ENCODE assay signal across 9 mouse cellular contexts in genomic region chr12:70231294-70231693, GRCm38 (mm10). TPM values are rescaled to one million over a fixed set of nuclear protein-coding genes. Genes with fewer than 3 reads are reported as not detected.
DNase-seq lines count a peak whose midpoint lies in the region; ATAC-seq and TF ChIP-seq lines count a peak whose summit lies in the region.
"Had no signal": no experiment of that assay in that cellular context is flagged by ENCODE, and none has a peak within 500 bp of the region (broad histone marks: within the 10 kb centered on the region; RNA-seq: fewer than 3 reads in every experiment).

Gene Pygl, minus strand, starts transcription at chr12:70231488.

- no peak within 1 kb of the TSS for H3K4me2 ChIP-seq in heart, postnatal 0 days (ENCODE audit: low read depth, low read length)
- peak within 1 kb of the TSS; percentile 31; the same call in 1 of the 2 replicates for H3K4me2 ChIP-seq in lung, embryonic 14.5 days

- TF ChIP-seq CTCF in heart, postnatal 0 days (IDR thresholded peaks at IDR 0.05; ENCODE audit: low read depth): no peak
- TF ChIP-seq CTCF in MEL (IDR thresholded peaks at IDR 0.05 in 2 of 3, conservative IDR thresholded peaks at IDR 0.05 in 1 of 3; ENCODE audit: control insufficient read depth in 1 of 3, insufficient read depth in 1 of 3, low read depth in 2 of 3, low read length in 3 of 3, poor library complexity in 1 of 3, severe bottlenecking in 1 of 3): no peak
- no peak for TF ChIP-seq CTCF in lung, embryonic 14.5 days (IDR thresholded peaks at IDR 0.05; ENCODE audit: low read depth)

- H3K79me2 ChIP-seq in MEL (ENCODE audit: control insufficient read depth, insufficient read depth, low read length, poor library complexity): no peaks in the 10 kb centered on the region; the same call in 1 of the 2 replicates

- H3K27ac ChIP-seq in heart, postnatal 0 days (ENCODE audit: low read depth): no peak within 1 kb of the TSS
- H3K27ac ChIP-seq in MEL (ENCODE audit: control insufficient read depth, low read depth, low read length): peak within 1 kb of the TSS; percentile 95
- peak within 1 kb of the TSS; percentile 72 for H3K27ac ChIP-seq in lung, embryonic 14.5 days (ENCODE audit: low read depth)

- no peak for DNase-seq in heart, postnatal 0 days (ENCODE audit: low spot score)
- no peak for DNase-seq in heart, adult 11 months
- DNase-seq in MEL (ENCODE audit: low read depth, low spot score): peak; percentile 32
- peak; percentile 55 for DNase-seq in lung, embryonic 14.5 days
- DNase-seq in cerebellum, adult 9-11 months: no peak
- no peak for DNase-seq in cerebellum, postnatal 10 days
- DNase-seq in spleen, postnatal 10 days (ENCODE audit: low spot score in 2 of 2): no peak
- DNase-seq: right cerebral cortex, adult 18-20 months had no signal

- TF ChIP-seq RAD21 in MEL (IDR thresholded peaks at IDR 0.05; ENCODE audit: low read depth, low read length): no peak

- no peak for TF ChIP-seq POLR2A in MEL (IDR thresholded peaks at IDR 0.05; ENCODE audit: control insufficient read depth in 1 of 2, insufficient read depth in 1 of 2, low read depth in 1 of 2, low read length in 2 of 2, poor library complexity in 1 of 2)

- ATAC-seq in heart, postnatal 0 days (ENCODE audit: insufficient read depth, low read depth): no peak
- ATAC-seq in common myeloid progenitor, adult 5-6 weeks (replicated peaks; ENCODE audit: low read depth, poor library complexity, severe bottlenecking): no peak
- ATAC-seq in lung, embryonic 14.5 days (ENCODE audit: insufficient read depth): 0 out of 2 replicates have a peak, but pooled peaks have one; percentile 11

- H3K4me3 ChIP-seq in heart, postnatal 0 days (ENCODE audit: low read depth, low read length): no peak within 1 kb of the TSS
- H3K4me3 ChIP-seq in MEL (ENCODE audit: control insufficient read depth in 1 of 2, insufficient read depth in 1 of 2, low read depth in 2 of 2, low read length in 2 of 2): peak within 1 kb of the TSS; percentile 49 to 51
- H3K4me3 ChIP-seq in lung, embryonic 14.5 days (ENCODE audit: low read depth, low read length): no peak within 1 kb of the TSS

- TF ChIP-seq EP300 in heart, postnatal 0 days (IDR thresholded peaks at IDR 0.05; ENCODE audit: low read depth): no peak
- TF ChIP-seq EP300 in MEL (IDR thresholded peaks at IDR 0.05; ENCODE audit: low read depth in 1 of 2, low read length in 2 of 2): no peak

- no peaks in the 10 kb centered on the region for H3K27me3 ChIP-seq in heart, postnatal 0 days (ENCODE audit: control insufficient read depth, insufficient read depth, low read length)
- H3K27me3 ChIP-seq in MEL (ENCODE audit: control insufficient read depth in 1 of 2, insufficient read depth in 2 of 2, low read length in 2 of 2): no peaks in the 10 kb centered on the region
- H3K27me3 ChIP-seq in lung, embryonic 14.5 days (ENCODE audit: insufficient read depth, low read length): no peaks in the 10 kb centered on the region

- H3K4me1 ChIP-seq in heart, postnatal 0 days (ENCODE audit: control insufficient read depth, insufficient read depth): peaks cover 28% of the 10 kb centered on the region
- peaks cover 16 to 43% of the 10 kb centered on the region in 2 experiments for H3K4me1 ChIP-seq in MEL (ENCODE audit: control insufficient read depth in 1 of 2, insufficient read depth in 2 of 2, low read length in 2 of 2)
- peaks cover 4% of the 10 kb centered on the region; the same call in 1 of the 2 replicates for H3K4me1 ChIP-seq in lung, embryonic 14.5 days (ENCODE audit: insufficient read depth)

- no peaks in the 10 kb centered on the region for H3K36me3 ChIP-seq in heart, postnatal 0 days (replicated peaks; ENCODE audit: control insufficient read depth, insufficient read depth, low read length)
- H3K36me3 ChIP-seq in MEL (ENCODE audit: control insufficient read depth in 1 of 2, insufficient read depth in 2 of 2, low read length in 2 of 2): peaks cover 0 to 31% of the 10 kb centered on the region in 2 experiments; a peak in 2 of 4 replicates
- H3K36me3 ChIP-seq in lung, embryonic 14.5 days (ENCODE audit: insufficient read depth): no peaks in the 10 kb centered on the region

- 64% methylated on average over 2 of the region's 2 CpGs for WGBS in heart, postnatal 0 days
- 60% methylated on average over 2 of the region's 2 CpGs for WGBS in lung, embryonic 14.5 days

- no peaks in the 10 kb centered on the region for H3K9me3 ChIP-seq in heart, postnatal 0 days (replicated peaks; ENCODE audit: control insufficient read depth, low read length)
- H3K9me3 ChIP-seq in MEL (replicated peaks; ENCODE audit: insufficient read depth, low read length): no peaks in the 10 kb centered on the region
- no peaks in the 10 kb centered on the region for H3K9me3 ChIP-seq in lung, embryonic 14.5 days (ENCODE audit: low read depth, low read length)

- H3K9ac ChIP-seq in heart, postnatal 0 days (replicated peaks; ENCODE audit: low read depth, low read length): no peak within 1 kb of the TSS
- peak within 1 kb of the TSS; percentile 66 for H3K9ac ChIP-seq in MEL (ENCODE audit: control insufficient read depth, low read depth, low read length, poor library complexity, severe bottlenecking)
- H3K9ac ChIP-seq in lung, embryonic 14.5 days: no peak within 1 kb of the TSS

TF ChIP-seq in MEL, 35 proteins besides CTCF, POLR2A, EP300 and RAD21:
- TF ChIP-seq MEF2A (IDR thresholded peaks at IDR 0.05; ENCODE audit: extremely low read depth, insufficient replicate concordance, low read depth, low read length, poor library complexity, severe bottlenecking) (no peak), E2F4 (IDR thresholded peaks at IDR 0.05; ENCODE audit: borderline replicate concordance, low read depth, low read length) (no peak), NRF1 (IDR thresholded peaks at IDR 0.05; ENCODE audit: insufficient read depth, low read depth, low read length, poor library complexity, severe bottlenecking) (no peak), SMC3 (IDR thresholded peaks at IDR 0.05; ENCODE audit: low read depth, low read length) (no peak), USF2 (IDR thresholded peaks at IDR 0.05; ENCODE audit: borderline replicate concordance in 1 of 2, insufficient read depth in 1 of 2, low read depth in 1 of 2, low read length in 2 of 2) (no peak), MAZ (IDR thresholded peaks at IDR 0.05; ENCODE audit: low read depth, low read length) (no peak), TBP (IDR thresholded peaks at IDR 0.05; ENCODE audit: low read depth, low read length) (no peak), CHD1 (IDR thresholded peaks at IDR 0.05; ENCODE audit: low read depth, low read length) (no peak), KAT2A (conservative IDR thresholded peaks at IDR 0.05; ENCODE audit: low read depth, low read length) (no peak), JUND (IDR thresholded peaks at IDR 0.05; ENCODE audit: low read depth, low read length) (no peak)

RNA-seq across cellular contexts. Expression of gene Pygl, which starts in this region (rescaled TPM):
- total RNA-seq in heart, postnatal 0 days (2014; rRNA removed; ENCODE audit: low replicate concordance): 43.2 and 58.9 TPM in 2 replicates
- polyA plus RNA-seq in heart, postnatal 0 days (2015; fragmentation: Nextera tagmentation; extraction: Ambion mirVana): 28.5 and 31.6 TPM in 2 replicates
- total RNA-seq in MEL (2012; rRNA removed): 13.9 and 17.2 TPM in 2 replicates
- 10 to 100 TPM in 1 of 2 experiments, not detected in 1; 26.9 TPM for polyA plus RNA-seq in MEL (2012; ENCODE audit: insufficient read depth in 1 of 2, insufficient read length in 2 of 2, low read depth in 1 of 2, low replicate concordance in 2 of 2, missing spikeins in 1 of 2)
- total RNA-seq in common myeloid progenitor, adult 5-6 weeks (2017): 50.0 and 58.2 TPM in 2 replicates
- 39.0 and 39.8 TPM in 2 replicates for polyA plus RNA-seq in lung, embryonic 14.5 days (2014; fragmentation: Nextera tagmentation; extraction: Ambion mirVana)

Comparison
In these comparisons a context has a peak if more than half of its experiments do, and no peak if none do; other contexts are left out.
1. DNase-seq: peak in MEL (single experiment) and lung, embryonic 14.5 days (single experiment); none in heart, postnatal 0 days (single experiment), heart, adult 11 months (single experiment), cerebellum, adult 9-11 months (single experiment), cerebellum, postnatal 10 days (0 of 2) and spleen, postnatal 10 days (0 of 2).
2. H3K4me3 ChIP-seq: peak in MEL (2 of 2); none in heart, postnatal 0 days (single experiment) and lung, embryonic 14.5 days (single experiment).